Mouse (Mus musculus): ENCODE data around the gene Ceacam16.

The Ceacam16 gene

DNA sequence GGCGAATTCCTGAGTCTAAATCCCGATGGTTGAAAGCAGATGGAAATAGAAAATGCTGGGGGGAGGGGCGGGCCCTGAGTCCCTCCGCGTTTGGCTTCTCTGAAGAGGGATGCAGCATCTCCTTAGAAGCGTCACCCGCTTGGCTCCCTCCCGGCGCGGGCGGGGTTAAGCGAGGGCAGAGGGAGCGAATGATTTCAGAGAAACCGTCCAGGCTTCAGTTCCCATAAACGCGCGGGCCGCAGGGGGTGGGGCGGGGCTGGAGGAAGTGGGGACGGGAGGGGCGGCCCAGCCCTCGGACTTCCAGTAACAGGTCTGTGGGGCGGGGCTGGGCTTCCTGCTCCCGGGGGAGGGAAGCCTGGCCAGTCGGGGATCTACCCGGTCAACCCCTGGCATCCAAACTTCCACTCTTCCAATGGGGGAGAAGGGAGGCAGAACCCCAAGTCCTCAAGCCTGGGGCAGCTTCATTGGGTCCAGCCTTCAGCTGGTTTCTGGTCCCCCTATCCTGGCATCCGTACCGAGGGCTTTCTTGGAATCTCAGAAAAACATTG lies 44.8 kb downstream of the Ceacam16 start:
- DNase-seq (ENCODE audit: low read depth, low spot score) = peak; percentile 48

DNA sequence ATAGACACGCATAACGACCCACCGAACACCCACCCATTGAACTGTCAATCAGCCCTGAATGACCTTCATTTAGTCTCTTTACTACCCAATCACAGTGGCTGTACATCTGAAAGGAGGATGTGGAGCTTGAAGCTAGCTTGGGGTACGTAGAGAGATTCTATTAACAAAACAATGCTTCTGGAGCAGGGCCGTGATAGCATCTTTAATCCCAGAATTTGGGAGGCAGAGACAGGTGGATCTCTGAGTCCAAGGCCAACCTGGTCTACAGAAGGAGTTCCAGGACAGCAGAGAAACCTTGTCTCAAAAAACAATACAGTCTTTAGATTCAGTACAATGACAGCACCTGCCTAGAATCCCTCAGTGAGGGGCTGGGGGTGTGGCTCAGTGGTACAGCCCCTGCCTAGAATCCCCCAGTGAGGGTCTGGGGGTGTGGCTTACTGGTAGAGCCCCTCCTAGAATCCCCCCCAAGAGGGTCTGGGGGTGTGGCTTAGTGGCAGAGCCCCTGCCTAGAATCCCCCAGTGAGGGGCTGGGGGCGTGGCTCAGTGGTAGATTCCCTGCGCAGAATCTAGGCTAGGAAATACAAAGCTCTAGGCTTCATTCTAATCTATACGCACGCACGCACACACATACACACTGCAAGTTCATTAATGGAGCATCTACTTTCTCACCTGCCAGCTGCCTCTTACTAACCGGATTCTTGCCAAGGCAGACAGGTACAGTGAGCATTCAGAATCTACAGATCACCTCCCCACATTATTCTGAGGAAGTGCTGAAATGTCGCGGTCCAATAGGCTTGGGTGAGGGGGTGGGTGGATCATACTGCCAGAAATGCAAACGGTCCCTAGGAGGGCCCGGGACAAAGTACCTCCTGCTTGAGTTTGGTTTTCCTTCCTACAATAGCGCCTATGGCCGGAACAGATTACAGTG lies 45.5 kb downstream of the Ceacam16 start:
- no peak for DNase-seq (ENCODE audit: low read depth, low spot score)

DNA sequence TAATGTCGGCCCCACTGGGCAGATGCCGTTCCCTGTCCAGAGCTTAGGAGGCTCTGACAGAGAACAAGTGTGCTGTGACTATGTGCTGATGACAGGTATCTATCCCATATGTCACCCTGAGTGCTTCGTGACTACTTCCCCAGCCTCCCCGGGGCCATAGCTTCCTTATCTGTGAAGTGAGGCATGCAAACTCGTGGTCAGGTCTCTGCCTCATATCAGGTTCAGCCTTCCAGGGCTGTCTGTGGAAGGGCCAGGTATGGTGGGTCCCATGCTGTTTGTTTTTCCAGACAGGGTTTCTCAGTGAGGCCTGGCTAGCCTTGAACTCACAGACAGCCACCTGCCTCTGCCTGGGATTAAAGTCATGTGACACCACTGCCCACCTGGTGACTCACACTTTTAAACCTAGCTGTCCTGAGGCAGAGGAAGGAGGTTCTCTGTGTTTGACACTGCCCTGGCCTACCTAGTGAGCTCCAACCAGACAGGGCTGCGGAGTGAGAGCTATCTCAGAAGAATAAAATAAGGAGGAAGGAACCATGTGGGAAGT lies 47.4 kb downstream of the Ceacam16 start:
- no peak for DNase-seq (ENCODE audit: low read depth, low spot score)

DNA sequence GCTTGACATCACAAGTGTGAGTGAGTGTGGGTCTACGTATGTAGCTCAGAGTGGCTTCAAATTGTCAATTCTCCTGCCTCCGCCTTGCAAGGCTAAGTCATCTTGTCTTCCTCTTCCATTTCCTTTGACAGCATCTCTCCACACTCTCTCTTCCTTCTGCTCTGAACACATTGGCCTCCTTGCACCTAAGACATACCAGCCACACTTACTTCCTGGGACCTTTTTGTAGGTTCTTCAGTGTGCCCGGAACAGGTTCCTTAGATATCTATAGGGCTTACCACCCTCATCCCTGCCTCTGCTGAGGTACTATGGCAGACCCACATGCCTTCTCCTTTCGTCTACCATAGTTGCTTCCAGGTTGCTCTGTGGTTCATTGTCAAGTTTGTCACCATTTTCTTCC lies 47.9 kb downstream of the Ceacam16 start:
- no peak for DNase-seq (ENCODE audit: low read depth, low spot score)

DNA sequence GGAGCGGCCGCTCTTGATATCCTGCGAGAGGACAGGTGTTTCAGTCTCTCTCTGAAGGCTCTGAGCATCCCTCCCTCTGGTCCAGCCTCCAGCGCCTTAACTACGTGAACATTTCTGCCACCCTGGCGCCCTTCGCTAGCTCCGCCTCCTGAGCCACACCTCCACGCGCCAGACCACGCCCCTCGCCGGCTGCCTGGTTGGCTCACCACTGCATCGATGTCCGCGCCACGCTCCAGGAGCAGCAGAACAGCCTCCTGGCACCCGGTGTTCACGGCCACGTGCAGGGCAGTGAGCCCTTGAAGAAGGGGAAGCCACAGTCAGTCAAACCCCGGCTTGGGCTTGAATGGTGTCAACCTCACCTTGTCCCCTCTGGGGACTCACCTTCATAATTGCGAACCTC lies 50.0 kb downstream of the Ceacam16 start:
- DNase-seq (ENCODE audit: low read depth, low spot score) = no peak

DNA sequence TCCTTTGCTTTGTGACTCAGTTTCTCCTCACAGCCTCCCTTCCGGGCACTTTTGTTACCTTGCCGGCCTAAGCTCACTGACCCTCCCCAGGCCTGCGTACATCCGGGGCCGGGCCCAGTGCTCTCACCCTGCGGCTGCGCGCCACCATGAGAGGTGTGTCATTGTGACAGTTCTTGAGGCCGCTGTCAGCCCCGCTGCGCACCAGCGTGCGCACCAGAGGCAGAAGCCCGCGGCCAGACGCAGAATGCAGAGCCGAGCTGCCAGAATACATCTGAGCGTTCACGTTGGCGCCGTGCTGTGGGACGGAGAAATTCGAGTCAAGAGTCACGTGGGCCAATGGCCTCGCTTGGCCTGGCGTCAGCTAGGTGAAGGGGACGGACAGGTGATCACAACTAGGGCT lies 51.7 kb downstream of the Ceacam16 start:
- DNase-seq (ENCODE audit: low read depth, low spot score) = no peak

DNA sequence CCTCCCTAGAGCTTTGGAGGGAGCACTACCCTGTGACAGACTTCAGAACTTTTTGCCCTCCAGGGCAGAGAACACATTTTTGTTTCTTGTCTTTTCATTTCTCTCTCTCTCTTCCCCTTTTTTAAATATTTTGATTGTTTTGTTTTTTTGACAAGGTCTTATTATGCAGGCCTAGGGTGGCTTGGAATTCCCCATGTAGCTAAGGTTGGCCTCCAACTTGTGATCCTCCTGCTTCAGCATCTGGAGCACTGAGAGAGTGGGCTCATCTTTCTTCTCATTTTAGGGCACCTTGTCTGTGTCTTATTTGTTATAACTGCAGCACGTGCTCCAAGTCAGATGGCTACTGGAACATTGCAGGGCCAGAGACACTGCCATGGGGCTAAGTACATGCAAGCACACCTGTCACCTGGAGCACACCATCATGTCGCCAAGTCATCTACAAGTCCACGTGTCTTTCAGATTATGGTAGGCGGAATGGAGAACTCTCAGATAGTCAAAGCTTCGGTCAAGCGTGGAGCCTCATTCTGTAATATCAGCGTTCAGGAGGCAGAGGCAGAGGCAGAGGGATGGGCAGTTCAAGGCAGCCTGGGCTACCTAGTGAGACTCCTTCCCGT lies 54.6 kb downstream of the Ceacam16 start:
- no peak for DNase-seq (ENCODE audit: low read depth, low spot score)

DNA sequence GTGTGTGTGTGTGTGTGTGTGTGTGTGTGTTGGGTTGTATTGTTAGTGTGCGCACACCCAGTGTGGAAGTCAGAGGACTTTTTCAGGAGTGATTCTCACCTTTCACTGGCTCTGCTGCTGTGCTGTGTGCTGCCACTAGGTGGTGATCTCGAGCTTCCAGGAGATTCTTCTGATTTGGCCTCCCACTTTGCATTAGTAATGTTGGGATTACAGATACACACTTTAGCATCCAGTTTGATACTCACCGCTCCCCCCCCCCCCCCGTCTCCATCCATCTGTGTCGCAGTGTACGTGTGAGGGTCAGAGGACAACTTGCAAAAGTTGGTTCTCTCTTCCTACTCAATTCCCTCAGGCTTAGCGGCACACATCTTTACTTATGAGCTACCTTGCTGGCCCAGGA lies 58.1 kb downstream of the Ceacam16 start:
- DNase-seq (ENCODE audit: low read depth, low spot score) = no peak

All from embryo, embryonic 11.5 days (tissue).